Mouse (Mus musculus) heart, embryonic 15.5 days (tissue): Measurements from ENCODE around the gene Gm13089. TPM values are rescaled to one million over a fixed set of nuclear protein-coding genes. Genes with fewer than 3 reads are reported as not detected.
"Not testable (repeated sequence)": the region's sequence is repeated elsewhere in the genome, so short reads cannot be mapped to it uniquely, and the experiment has no call there.

Experiments
- ATAC-seq: fragments of 200-750 bp; cut with Nextera tagmentation; replicated peaks from 2 replicates; pipeline ENCODE4 v1.8.0; 2017; ENCODE audit warnings: low read depth, moderate TSS enrichment; ENCODE audit not compliant: insufficient number of reproducible peaks, insufficient read depth, low FRiP score
- H3K27ac ChIP-seq: fragments of 300-500 bp; sonication (generic); 2 replicates; pipeline ENCODE4 v1.5.1; 2015; ENCODE audit warnings: mild to moderate bottlenecking, inconsistent platforms
- H3K27me3 ChIP-seq: fragments of 300-500 bp; sonication (generic); 2 replicates; pipeline ENCODE4 v1.6.1; 2015; ENCODE audit warnings: inconsistent platforms
- H3K36me3 ChIP-seq: fragments of 300-500 bp; sonication (generic); 2 replicates; pipeline ENCODE4 v1.6.1; 2015; ENCODE audit warnings: mild to moderate bottlenecking, inconsistent platforms
- H3K4me1 ChIP-seq: fragments of 300-500 bp; sonication (generic); replicated peaks from 2 replicates; pipeline ENCODE4 v1.6.1; 2015; ENCODE audit warnings: inconsistent platforms
- H3K4me2 ChIP-seq: fragments of 300-500 bp; sonication (generic); 2 replicates; pipeline ENCODE4 v1.6.1; 2015; ENCODE audit warnings: inconsistent platforms, mild to moderate bottlenecking, moderate library complexity
- H3K4me3 ChIP-seq: fragments of 300-500 bp; sonication (generic); 2 replicates; pipeline ENCODE4 v1.5.1; 2015; ENCODE audit warnings: mild to moderate bottlenecking, inconsistent platforms
- H3K9ac ChIP-seq: fragments of 300-500 bp; sonication (generic); 2 replicates; pipeline ENCODE4 v1.6.1; 2015; ENCODE audit warnings: mild to moderate bottlenecking, inconsistent platforms
- H3K9me3 ChIP-seq: fragments of 300-500 bp; sonication (generic); replicated peaks from 2 replicates; pipeline ENCODE4 v1.6.1; 2016; ENCODE audit warnings: inconsistent platforms
- WGBS: fragments of 180-500 bp; shearing (Covaris S2); methylation state at CpG from one replicate; pipeline ENCODE4 v1.1.7; 2015; ENCODE audit warnings: mixed read lengths; 5-methylcytosine and 5-hydroxymethylcytosine counted together
- polyA plus RNA-seq: library from polyadenylated mRNA; unstranded; fragments of >200 nt; fragmentation: Nextera tagmentation; extraction: Ambion mirVana; gene quantifications from 2 replicates; pipeline ENCODE4 v1.2.1, GENCODE M21; 2015

Gene Gm13089
- polyA plus RNA-seq, result not detected in 2 replicates

DNA sequence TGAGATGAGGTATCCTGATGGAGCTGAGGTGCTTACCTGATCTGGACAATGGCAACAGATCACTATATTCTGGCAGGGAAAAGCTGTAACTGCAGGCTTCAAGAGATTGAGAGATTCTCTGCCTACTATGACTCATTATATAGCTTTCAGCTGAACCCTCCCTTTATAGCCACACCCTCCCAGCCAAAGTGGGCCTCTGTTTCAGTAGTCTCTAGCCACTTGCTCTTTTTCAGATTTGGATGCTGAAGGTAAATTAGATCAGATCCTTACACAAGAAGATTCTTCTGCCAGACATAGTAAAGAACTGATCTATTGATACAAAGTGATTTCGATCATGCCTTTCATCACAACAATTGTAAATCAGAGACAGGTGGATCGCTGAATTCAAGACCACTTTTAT lies at the start of gene Gm13089:
Gm13089 (minus strand) TSS at position 101 of the 400 bp plus-strand sequence.
- no peaks in the 10 kb centered on the region for H3K36me3 ChIP-seq
- no peak within 1 kb of the TSS for H3K4me3 ChIP-seq
- H3K27ac ChIP-seq, result no peak within 1 kb of the TSS
- no peak for ATAC-seq
- H3K9me3 ChIP-seq, result peaks cover 16% of the 10 kb centered on the region
- H3K9ac ChIP-seq, result no peak within 1 kb of the TSS
- 77% methylated on average over 2 of the region's 2 CpGs for WGBS
- no peaks in the 10 kb centered on the region for H3K27me3 ChIP-seq
- H3K4me1 ChIP-seq, result no peaks in the 10 kb centered on the region
- no peak within 1 kb of the TSS for H3K4me2 ChIP-seq

DNA sequence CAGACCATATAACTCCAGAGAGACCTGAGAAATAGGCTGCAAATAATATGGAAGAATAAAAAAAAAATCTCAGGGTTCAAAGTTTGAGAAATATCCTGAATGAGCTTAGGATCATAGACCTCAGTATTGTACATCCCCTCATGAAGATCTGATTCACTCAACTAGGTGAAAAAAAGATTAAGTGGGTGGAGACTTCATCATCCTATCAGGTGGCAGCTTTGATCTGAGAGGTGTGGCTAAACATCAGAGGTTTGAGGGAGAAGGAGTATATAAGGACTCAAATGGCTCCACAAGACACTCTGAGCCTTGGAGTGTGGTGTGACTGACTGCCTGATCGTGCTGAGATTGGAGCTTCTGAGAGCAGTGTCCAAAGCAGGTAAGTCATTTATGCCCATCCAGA lies 16.6 kb upstream of the Gm13089 start, which contains the start of gene Gm13078:
Gm13078 (plus strand) TSS at position 301 of the 400 bp plus-strand sequence.
- Histone ChIP-seq H3K36me3 (no peaks in the 10 kb centered on the region), H3K4me3 (no peak within 1 kb of the TSS), H3K27ac (no peak within 1 kb of the TSS), H3K4me2 (no peak within 1 kb of the TSS), H3K9ac (no peak within 1 kb of the TSS), H3K9me3 (peaks cover 9% of the 10 kb centered on the region; the same call in 1 of the 2 replicates), H3K27me3 (no peaks in the 10 kb centered on the region), H3K4me1 (no peaks in the 10 kb centered on the region)
- no peak for ATAC-seq
- 68% methylated on average over 1 of the region's 1 CpGs for WGBS

DNA sequence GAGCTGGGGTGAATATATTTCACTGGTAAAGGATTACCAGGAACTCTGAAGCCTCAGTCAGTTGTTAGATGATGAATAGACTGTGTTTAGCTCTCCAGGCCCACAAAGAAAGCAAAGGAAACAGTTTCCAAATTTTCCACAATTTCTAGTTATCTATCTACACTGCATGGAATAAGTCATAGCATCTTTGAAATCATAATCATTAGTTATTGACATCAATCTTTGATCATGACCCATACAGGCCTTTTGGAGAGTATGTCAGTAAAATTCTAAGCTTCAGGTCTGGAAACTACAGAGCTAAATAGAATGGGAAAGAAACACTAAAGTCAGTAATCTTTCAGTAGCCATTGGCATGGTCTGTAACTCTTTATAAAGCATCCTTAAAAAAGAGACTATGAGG lies 45.4 kb downstream of the Gm13089 start, which contains the start of gene Gm13088:
Gm13088 (minus strand) TSS at position 101 of the 400 bp plus-strand sequence.
- not testable (repeated sequence) for H3K9me3 ChIP-seq, H3K4me3 ChIP-seq, H3K4me1 ChIP-seq

More for the DNA sequence above, 45.4 kb downstream of the Gm13089 start, which contains the start of gene Gm13088:
- ATAC-seq, H3K4me2 ChIP-seq, H3K27me3 ChIP-seq, H3K27ac ChIP-seq, H3K9ac ChIP-seq, H3K36me3 ChIP-seq: not testable (repeated sequence)

Other genes with a start within 250 kb of the Gm13089 start
- gene Gm13043, start 191.4 kb downstream of the Gm13089 start, polyA plus RNA-seq, result not detected in 2 replicates
- gene Gm13040, start 166.8 kb downstream of the Gm13089 start, polyA plus RNA-seq, result not detected in 2 replicates
- gene BC080695, start 151.0 kb downstream of the Gm13089 start, polyA plus RNA-seq, result not detected in 2 replicates
- not detected in 2 replicates for gene Gm13057, start 151.0 kb downstream of the Gm13089 start, polyA plus RNA-seq
- not detected in 2 replicates for gene Gm13083, start 87.7 kb downstream of the Gm13089 start, polyA plus RNA-seq
- gene Gm13088, start 45.5 kb downstream of the Gm13089 start, polyA plus RNA-seq, result not detected in 2 replicates
- gene Gm13078, start 16.7 kb upstream of the Gm13089 start, polyA plus RNA-seq, result not detected in 2 replicates
- not detected in 2 replicates for gene Gm13023, start 86.6 kb upstream of the Gm13089 start, polyA plus RNA-seq
- gene Gm13084, start 113.4 kb upstream of the Gm13089 start, polyA plus RNA-seq, result not detected in 2 replicates
- not detected in 2 replicates for gene Gm13103, start 143.8 kb upstream of the Gm13089 start, polyA plus RNA-seq
- gene Pramef6, start 197.7 kb upstream of the Gm13089 start, polyA plus RNA-seq, result not detected in 2 replicates
- not detected in 2 replicates for gene Pramef25, start 248.3 kb upstream of the Gm13089 start, polyA plus RNA-seq